Mouse (Mus musculus) kidney, adult 2 months (tissue): ENCODE results near the gene Acbd6. TPM values are rescaled to one million over a fixed set of nuclear protein-coding genes. Genes with fewer than 3 reads are reported as not detected.

ENCODE experiments used
- DNase-seq: peaks from one replicate; pipeline ENCODE4 v3.0.0; 2021
- H3K27ac ChIP-seq: fragments of 200-500 bp; 2 replicates; pipeline ENCODE4 v1.5.1; 2012; ENCODE audit warnings: low read depth, low read length, control low read depth, inconsistent platforms; ENCODE audit not compliant: insufficient read depth
- H3K27me3 ChIP-seq: fragments of 200-500 bp; replicated peaks from 2 replicates; pipeline ENCODE4 v1.6.1; 2012; ENCODE audit warnings: mild to moderate bottlenecking, moderate library complexity, low read length, inconsistent platforms; ENCODE audit not compliant: control insufficient read depth, insufficient read depth
- H3K36me3 ChIP-seq: fragments of 200-500 bp; 2 replicates; pipeline ENCODE4 v1.6.1; 2012; ENCODE audit warnings: mild to moderate bottlenecking, moderate library complexity, low read length, inconsistent platforms; ENCODE audit not compliant: control insufficient read depth, insufficient read depth
- H3K4me1 ChIP-seq: fragments of 200-500 bp; 2 replicates; pipeline ENCODE4 v1.6.1; 2011; ENCODE audit warnings: low read length; ENCODE audit not compliant: control insufficient read depth, insufficient read depth
- H3K4me3 ChIP-seq: fragments of 200-500 bp; 2 replicates; pipeline ENCODE4 v1.5.1; 2011; ENCODE audit warnings: mild to moderate bottlenecking, low read depth, low read length, control low read depth; ENCODE audit not compliant: insufficient read depth
- CTCF ChIP-seq: fragments of 200-500 bp; conservative IDR thresholded peaks from 2 replicates; pipeline ENCODE4 v1.5.1; 2011; ENCODE audit warnings: low read depth, mild to moderate bottlenecking, control low read depth, low read length, moderate library complexity, mixed read lengths; ENCODE audit not compliant: insufficient read depth, insufficient read length
- POLR2A ChIP-seq: fragments of 200-500 bp; IDR thresholded peaks from one replicate; pipeline ENCODE4 v1.6.1; 2011; ENCODE audit warnings: low read depth, low read length, control low read depth
- WGBS: fragments of 180-500 bp; shearing (Covaris S2); methylation state at CpG from one replicate; pipeline ENCODE4 v1.1.7; 2018; 5-methylcytosine and 5-hydroxymethylcytosine counted together
- polyA plus RNA-seq: library from polyadenylated mRNA; depleted of rRNA; stranded (reverse); fragments of >200 nt; gene quantifications from 2 replicates; pipeline ENCODE4 v1.2.3, GENCODE M21; 2012

The Acbd6 gene
- polyA plus RNA-seq, 1 experiment, result 75.4 TPM

GRCm38 (mm10) chr1:155689141-155689540 is 131.2 kb downstream of the Acbd6 start:
- TF ChIP-seq CTCF, result no peak
- TF ChIP-seq POLR2A, result no peak
- WGBS, result 95% methylated on average over 4 of the region's 4 CpGs
- H3K4me1 ChIP-seq, result no peaks in the 10 kb centered on the region
- no peak for DNase-seq
- no peak overlapping the region for H3K27ac ChIP-seq
- no peaks in the 10 kb centered on the region for H3K36me3 ChIP-seq
- H3K27me3 ChIP-seq, result no peaks in the 10 kb centered on the region
- no peak overlapping the region for H3K4me3 ChIP-seq

- Histone ChIP-seq H3K4me1 (no peaks in the 10 kb centered on the region), H3K4me3 (no peak overlapping the region), H3K27ac (no peak overlapping the region), H3K36me3 (no peaks in the 10 kb centered on the region), H3K27me3 (no peaks in the 10 kb centered on the region)
- TF ChIP-seq CTCF (no peak), POLR2A (no peak)
- no peak for DNase-seq
- WGBS, result 93% methylated on average over 5 of the region's 5 CpGs
These were observed 131.6 kb downstream of the Acbd6 start for GRCm38 (mm10) chr1:155689558-155689957.

GRCm38 (mm10) chr1:155692230-155692629 is 134.3 kb downstream of the Acbd6 start:
- Histone ChIP-seq H3K36me3 (no peaks in the 10 kb centered on the region), H3K4me3 (no peak overlapping the region), H3K27me3 (no peaks in the 10 kb centered on the region), H3K4me1 (no peaks in the 10 kb centered on the region), H3K27ac (no peak overlapping the region)
- DNase-seq, result no peak
- no peak for TF ChIP-seq POLR2A
- TF ChIP-seq CTCF, result no peak
- WGBS, result 96% methylated on average over 6 of the region's 6 CpGs

- H3K27ac ChIP-seq, result no peak overlapping the region
- H3K36me3 ChIP-seq, result no peaks in the 10 kb centered on the region
- no peak for DNase-seq
- H3K27me3 ChIP-seq, result no peaks in the 10 kb centered on the region
- no peak overlapping the region for H3K4me3 ChIP-seq
- no peak for TF ChIP-seq CTCF
- no peak for TF ChIP-seq POLR2A
- H3K4me1 ChIP-seq, result no peaks in the 10 kb centered on the region
- WGBS, result 67% methylated on average over 11 of the region's 11 CpGs
These were observed 135.1 kb downstream of the Acbd6 start for GRCm38 (mm10) chr1:155693026-155693425.

GRCm38 (mm10) chr1:155693443-155693842 is 135.5 kb downstream of the Acbd6 start:
- Histone ChIP-seq H3K36me3 (no peaks in the 10 kb centered on the region), H3K27ac (no peak overlapping the region), H3K4me3 (no peak overlapping the region), H3K4me1 (no peaks in the 10 kb centered on the region; the same call in 1 of the 2 replicates), H3K27me3 (no peaks in the 10 kb centered on the region)
- no peak for DNase-seq
- 63% methylated on average over 5 of the region's 5 CpGs for WGBS
- no peak for TF ChIP-seq POLR2A
- TF ChIP-seq CTCF, result no peak

GRCm38 (mm10) chr1:155698373-155699159 is 140.6 kb downstream of the Acbd6 start:
- H3K36me3 ChIP-seq, result no peaks in the 10 kb centered on the region
- no peaks in the 10 kb centered on the region for H3K27me3 ChIP-seq
- H3K27ac ChIP-seq, result no peak overlapping the region
- H3K4me3 ChIP-seq, result no peak overlapping the region
- TF ChIP-seq CTCF, result no peak
- no peak for TF ChIP-seq POLR2A
- H3K4me1 ChIP-seq, result no peaks in the 10 kb centered on the region; the same call in 1 of the 2 replicates
- DNase-seq, result peak; percentile 17
- WGBS, result 22% methylated on average over 17 of the region's 17 CpGs

- no peak overlapping the region for H3K27ac ChIP-seq
- DNase-seq, result peak; percentile 4
- H3K4me3 ChIP-seq, result no peak overlapping the region
- no peaks in the 10 kb centered on the region for H3K36me3 ChIP-seq
- H3K4me1 ChIP-seq, result no peaks in the 10 kb centered on the region; the same call in 1 of the 2 replicates
- no peak for TF ChIP-seq POLR2A
- TF ChIP-seq CTCF, result no peak
- no peaks in the 10 kb centered on the region for H3K27me3 ChIP-seq
These were observed 143.0 kb downstream of the Acbd6 start for GRCm38 (mm10) chr1:155700886-155701285.
